Mouse (Mus musculus): Measurements from ENCODE around the gene Gm8909.
"Not testable (repeated sequence)": the region's sequence is repeated elsewhere in the genome, so short reads cannot be mapped to it uniquely, and the experiment has no call there.

DNA sequence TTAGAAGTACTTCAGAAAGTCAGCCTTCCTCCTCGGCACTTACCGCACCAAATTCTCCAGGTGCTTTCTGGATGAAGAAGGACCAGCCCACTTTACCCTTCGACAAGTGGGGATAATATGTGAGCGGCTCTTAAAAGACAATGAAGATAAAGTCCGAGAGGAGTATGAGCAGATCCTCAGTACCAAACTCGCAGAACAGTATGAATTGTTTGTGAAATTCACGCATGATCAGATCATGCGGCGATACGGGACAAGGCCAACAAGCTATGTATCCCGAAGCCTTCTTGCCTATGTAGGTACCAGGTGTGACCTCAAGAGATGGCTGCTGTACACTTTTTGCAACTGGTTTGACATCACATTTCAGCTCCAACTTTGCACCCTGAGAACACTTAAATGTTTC is 10.1 kb downstream of the Gm8909 start:
- TF ChIP-seq CTCF (IDR thresholded peaks at IDR 0.05; ENCODE audit: borderline replicate concordance, insufficient read depth, low read depth, low read length); POLR2A (IDR thresholded peaks at IDR 0.05; ENCODE audit: borderline replicate concordance, insufficient read depth, low read length): not testable (repeated sequence)

Data from cerebellum, adult 2 months (tissue).